Mouse (Mus musculus): ENCODE measurements around the gene Gm10277.

The Gm10277 gene

GRCm38 (mm10) chr11:77787707-77788106 is at the start of gene Gm10277:
Gene Gm10277, minus strand, starts transcription at chr11:77787747.
- DNase-seq (ENCODE audit: low read depth, low spot score): no peak

- DNase-seq (ENCODE audit: low read depth, low spot score): no peak
Observed at GRCm38 (mm10) chr11:77836751-77837150, 49.2 kb upstream of the Gm10277 start.

- no peak for DNase-seq (ENCODE audit: low read depth, low spot score)
Observed at GRCm38 (mm10) chr11:77836290-77836689, 48.7 kb upstream of the Gm10277 start.

- DNase-seq (ENCODE audit: low read depth, low spot score): no peak
Observed at GRCm38 (mm10) chr11:77835109-77835508, 47.6 kb upstream of the Gm10277 start.

- DNase-seq (ENCODE audit: low read depth, low spot score): no peak
Observed at GRCm38 (mm10) chr11:77832541-77832940, 45.0 kb upstream of the Gm10277 start.

GRCm38 (mm10) chr11:77830875-77831274 is 43.3 kb upstream of the Gm10277 start:
- no peak for DNase-seq (ENCODE audit: low read depth, low spot score)

- no peak for DNase-seq (ENCODE audit: low read depth, low spot score)
Observed at GRCm38 (mm10) chr11:77829043-77829841, 41.7 kb upstream of the Gm10277 start.

GRCm38 (mm10) chr11:77828163-77828562 is 40.6 kb upstream of the Gm10277 start:
- DNase-seq (ENCODE audit: low read depth, low spot score): no peak

- peak; percentile 63 for DNase-seq (ENCODE audit: low read depth, low spot score)
Observed at GRCm38 (mm10) chr11:77827241-77827995, 39.9 kb upstream of the Gm10277 start.

- no peak for DNase-seq (ENCODE audit: low read depth, low spot score)
Observed at GRCm38 (mm10) chr11:77826311-77826710, 38.8 kb upstream of the Gm10277 start.

- no peak for DNase-seq (ENCODE audit: low read depth, low spot score)
Observed at GRCm38 (mm10) chr11:77825853-77826252, 38.3 kb upstream of the Gm10277 start.

- peak; percentile 56 for DNase-seq (ENCODE audit: low read depth, low spot score)
Observed at GRCm38 (mm10) chr11:77822781-77823180, 35.2 kb upstream of the Gm10277 start.

- no peak for DNase-seq (ENCODE audit: low read depth, low spot score)
Observed at GRCm38 (mm10) chr11:77821648-77822047, 34.1 kb upstream of the Gm10277 start.

GRCm38 (mm10) chr11:77816003-77816402 is 28.5 kb upstream of the Gm10277 start:
- no peak for DNase-seq (ENCODE audit: low read depth, low spot score)

- DNase-seq (ENCODE audit: low read depth, low spot score): no peak
Observed at GRCm38 (mm10) chr11:77813969-77814368, 26.4 kb upstream of the Gm10277 start.

- DNase-seq (ENCODE audit: low read depth, low spot score): no peak
Observed at GRCm38 (mm10) chr11:77810018-77810417, 22.5 kb upstream of the Gm10277 start.

GRCm38 (mm10) chr11:77809215-77809614 is 21.7 kb upstream of the Gm10277 start:
- no peak for DNase-seq (ENCODE audit: low read depth, low spot score)

- no peak for DNase-seq (ENCODE audit: low read depth, low spot score)
Observed at GRCm38 (mm10) chr11:77808051-77808465, 20.5 kb upstream of the Gm10277 start.

- no peak for DNase-seq (ENCODE audit: low read depth, low spot score)
Observed at GRCm38 (mm10) chr11:77806855-77807254, 19.3 kb upstream of the Gm10277 start.

- DNase-seq (ENCODE audit: low read depth, low spot score): no peak
Observed at GRCm38 (mm10) chr11:77806218-77806617, 18.7 kb upstream of the Gm10277 start.

GRCm38 (mm10) chr11:77802341-77802865 is 14.9 kb upstream of the Gm10277 start:
- no peak for DNase-seq (ENCODE audit: low read depth, low spot score)

GRCm38 (mm10) chr11:77800869-77801701 is 13.5 kb upstream of the Gm10277 start:
- DNase-seq (ENCODE audit: low read depth, low spot score): no peak

All from c-Kit-negative CD71-positive TER-119-positive erythroid progenitor cells, embryonic 14.5 days (primary cell).